Mouse (Mus musculus) regulatory T cell (primary cell): Measurements from ENCODE around the gene Kcnv2.

Experiments used
- in situ Hi-C: fragments of 300-600 bp; cut with MboI, MseI; formaldehyde crosslinking; loops from one replicate; pipeline ENCODE4 v1.15.1; 2025; ENCODE audit warnings: high pct_unique_total_duplicates

Gene Kcnv2

GRCm38 (mm10) chr19:27364521-27364931 is 42.1 kb downstream of the Kcnv2 start:
- in situ Hi-C loops: no loop called here

GRCm38 (mm10) chr19:27366113-27366746 is 43.8 kb downstream of the Kcnv2 start:
- in situ Hi-C loops: no loop called here

- in situ Hi-C loops: no loop called here
Measured at GRCm38 (mm10) chr19:27369461-27370135, 47.2 kb downstream of the Kcnv2 start.

- in situ Hi-C loops: no loop called here
Measured at GRCm38 (mm10) chr19:27370174-27370573, 47.8 kb downstream of the Kcnv2 start.

GRCm38 (mm10) chr19:27370784-27371183 is 48.4 kb downstream of the Kcnv2 start:
- in situ Hi-C loops: no loop called here

GRCm38 (mm10) chr19:27379712-27380401 is 57.5 kb downstream of the Kcnv2 start:
- in situ Hi-C loops: no loop called here

- in situ Hi-C loops: no loop called here
Measured at GRCm38 (mm10) chr19:27382131-27382530, 59.7 kb downstream of the Kcnv2 start.

- in situ Hi-C loops: no loop called here
Measured at GRCm38 (mm10) chr19:27383266-27383665, 60.9 kb downstream of the Kcnv2 start.

GRCm38 (mm10) chr19:27385304-27385703 is 62.9 kb downstream of the Kcnv2 start:
- in situ Hi-C loops: no loop called here
